Mouse (Mus musculus): ENCODE measurements around the gene Ttc23.

Ttc23 gene

GRCm38 (mm10) chr7:67647277-67647676 is at the start of gene Ttc23:
Gene Ttc23 (plus strand): TSS chr7:67647410.
- peak; percentile 74 for DNase-seq (ENCODE audit: low spot score)

- DNase-seq (ENCODE audit: low spot score) = no peak
Observed at GRCm38 (mm10) chr7:67598050-67598449, 49.2 kb upstream of the Ttc23 start.

- no peak for DNase-seq (ENCODE audit: low spot score)
Observed at GRCm38 (mm10) chr7:67605114-67605513, 42.1 kb upstream of the Ttc23 start.

GRCm38 (mm10) chr7:67606250-67606649 is 41.0 kb upstream of the Ttc23 start:
- no peak for DNase-seq (ENCODE audit: low spot score)

- peak; percentile 25 for DNase-seq (ENCODE audit: low spot score)
Observed at GRCm38 (mm10) chr7:67607669-67608347, 39.4 kb upstream of the Ttc23 start.

GRCm38 (mm10) chr7:67608348-67609024 is 38.7 kb upstream of the Ttc23 start:
- no peak for DNase-seq (ENCODE audit: low spot score)

- no peak for DNase-seq (ENCODE audit: low spot score)
Observed at GRCm38 (mm10) chr7:67613795-67614463, 33.3 kb upstream of the Ttc23 start.

GRCm38 (mm10) chr7:67614464-67614861 is 32.7 kb upstream of the Ttc23 start:
- DNase-seq (ENCODE audit: low spot score) = no peak

GRCm38 (mm10) chr7:67616890-67617289 is 30.3 kb upstream of the Ttc23 start:
- DNase-seq (ENCODE audit: low spot score) = no peak

- DNase-seq (ENCODE audit: low spot score) = no peak
Observed at GRCm38 (mm10) chr7:67617646-67618045, 29.6 kb upstream of the Ttc23 start.

- DNase-seq (ENCODE audit: low spot score) = peak; percentile 24
Observed at GRCm38 (mm10) chr7:67618316-67618715, 28.9 kb upstream of the Ttc23 start.

- DNase-seq (ENCODE audit: low spot score) = peak; percentile 34
Observed at GRCm38 (mm10) chr7:67619836-67620235, 27.4 kb upstream of the Ttc23 start.

GRCm38 (mm10) chr7:67622151-67622550 is 25.1 kb upstream of the Ttc23 start:
- no peak for DNase-seq (ENCODE audit: low spot score)

- DNase-seq (ENCODE audit: low spot score) = no peak
Observed at GRCm38 (mm10) chr7:67626671-67627070, 20.5 kb upstream of the Ttc23 start.

- peak; percentile 24 for DNase-seq (ENCODE audit: low spot score)
Observed at GRCm38 (mm10) chr7:67629681-67630080, 17.5 kb upstream of the Ttc23 start.

- peak; percentile 90 for DNase-seq (ENCODE audit: low spot score)
Observed at GRCm38 (mm10) chr7:67630817-67631216, 16.4 kb upstream of the Ttc23 start.

GRCm38 (mm10) chr7:67632380-67632779 is 14.8 kb upstream of the Ttc23 start:
- DNase-seq (ENCODE audit: low spot score) = no peak

- no peak for DNase-seq (ENCODE audit: low spot score)
Observed at GRCm38 (mm10) chr7:67634210-67634609, 13.0 kb upstream of the Ttc23 start.

- DNase-seq (ENCODE audit: low spot score) = no peak
Observed at GRCm38 (mm10) chr7:67636161-67636560, 11.0 kb upstream of the Ttc23 start.

- DNase-seq (ENCODE audit: low spot score) = no peak
Observed at GRCm38 (mm10) chr7:67639006-67639405, 8.2 kb upstream of the Ttc23 start.

- DNase-seq (ENCODE audit: low spot score) = no peak
Observed at GRCm38 (mm10) chr7:67642955-67643354, 4.3 kb upstream of the Ttc23 start.

- no peak for DNase-seq (ENCODE audit: low spot score)
Observed at GRCm38 (mm10) chr7:67644291-67644690, 2.9 kb upstream of the Ttc23 start.
